Mouse (Mus musculus) CD8-positive naive resting alpha-beta T cell, adult 2 months (primary cell): ENCODE results near the gene Slc47a2.

Experiments
- DNase-seq, 2 experiments: peaks; one replicate each; pipeline ENCODE4 v3.0.0; 2022; ENCODE audit warnings: low read depth in 2 of 2, low spot score in 2 of 2

Slc47a2 gene

DNA sequence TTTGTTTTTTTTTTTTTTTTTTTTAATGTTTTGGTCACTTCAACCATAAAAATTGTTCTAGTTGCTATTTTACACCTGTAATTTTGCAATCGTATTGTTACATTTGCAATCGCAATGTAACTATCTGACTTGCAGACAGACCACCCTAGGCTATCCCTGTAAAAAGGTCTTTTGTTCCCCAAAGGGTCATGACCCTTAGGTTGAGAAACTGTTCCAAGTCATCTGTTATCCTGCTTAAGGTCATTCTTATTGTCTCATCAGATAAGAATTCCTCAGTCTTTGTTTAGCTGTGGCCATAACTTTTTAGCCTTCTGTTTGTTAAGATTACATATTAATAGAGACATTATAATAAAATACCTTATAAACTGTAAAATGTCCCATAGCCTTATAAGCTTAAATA, 49.4 kb downstream of the Slc47a2 start:
- no peak for DNase-seq

DNA sequence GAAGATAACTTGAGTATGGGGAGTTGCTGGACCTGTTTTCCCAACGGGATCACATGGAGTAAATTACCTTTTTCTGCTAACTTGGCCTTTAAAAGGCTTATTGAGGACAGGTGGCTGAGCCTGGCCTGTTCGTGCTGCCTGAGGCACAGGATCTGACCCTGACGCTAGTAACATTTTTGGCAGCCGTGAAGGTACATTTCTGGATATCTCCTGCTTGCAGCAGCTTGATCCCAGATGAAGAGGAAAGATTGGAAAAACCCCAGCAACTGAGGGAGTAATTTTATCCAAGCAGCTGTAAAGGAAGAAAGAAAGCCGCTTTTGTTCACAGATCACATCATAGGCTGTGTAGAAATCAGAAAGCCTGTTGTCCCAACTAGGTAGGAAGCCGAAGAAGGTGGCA, 58.3 kb downstream of the Slc47a2 start:
- no peak for DNase-seq

DNA sequence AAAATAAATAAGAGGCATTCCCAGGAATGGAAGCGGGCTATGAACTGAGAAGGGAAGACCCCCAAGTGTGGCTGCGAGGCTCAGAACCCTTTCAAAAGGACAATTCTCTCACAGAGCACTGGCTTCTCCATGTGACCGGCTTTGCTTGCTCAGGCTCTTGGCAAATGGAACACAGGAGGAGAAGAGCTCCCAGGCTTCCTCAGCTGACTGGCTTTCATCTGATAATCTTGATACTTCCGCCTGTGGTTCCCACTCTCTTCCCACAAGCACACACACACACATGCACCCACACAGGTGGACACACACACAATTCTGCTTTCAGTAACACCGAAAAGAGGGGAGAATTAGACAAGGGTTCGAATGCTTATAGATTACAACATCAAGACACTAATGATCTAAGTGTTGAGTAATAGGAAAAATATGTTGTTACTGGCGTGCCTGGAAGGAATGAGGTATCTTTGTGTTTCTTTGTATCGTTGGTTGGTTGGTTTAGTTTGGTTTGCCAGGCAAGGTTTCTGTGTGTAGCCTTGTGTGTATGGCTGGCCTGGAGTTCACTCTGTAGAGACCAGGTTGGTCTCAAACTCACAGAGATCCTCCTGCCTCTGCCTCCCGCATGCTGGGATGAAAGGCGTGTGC, 59.1 kb downstream of the Slc47a2 start:
- no peak for DNase-seq

DNA sequence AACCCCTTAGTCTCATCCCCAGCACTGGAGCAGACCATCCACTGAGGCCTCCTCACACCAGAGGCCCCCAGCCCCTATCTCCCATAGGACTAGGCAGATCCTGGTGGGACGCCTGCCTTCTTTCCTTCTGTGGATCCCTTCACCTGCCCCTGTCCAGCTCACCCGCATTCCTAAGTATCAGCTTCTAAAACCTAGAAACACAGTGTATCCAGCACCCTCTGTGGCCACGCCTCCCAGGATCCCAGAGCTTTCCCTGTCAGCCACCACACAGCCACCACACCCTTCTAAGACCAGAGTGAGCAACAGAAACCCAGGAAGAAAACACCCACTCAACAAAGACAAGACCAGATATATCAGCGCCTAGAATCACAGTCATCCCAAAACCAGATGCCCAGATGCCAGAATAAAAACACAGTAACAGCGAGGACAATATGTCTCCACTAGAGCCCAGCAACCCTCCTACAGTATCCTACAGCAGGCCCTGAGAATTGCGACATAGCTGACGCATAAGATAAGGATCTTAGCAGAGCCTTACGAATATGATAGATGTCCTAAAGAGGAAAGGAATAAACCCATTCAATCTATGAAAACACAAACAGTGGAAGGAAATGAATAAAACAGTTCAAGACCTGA, 64.1 kb downstream of the Slc47a2 start:
- DNase-seq, result no peak

DNA sequence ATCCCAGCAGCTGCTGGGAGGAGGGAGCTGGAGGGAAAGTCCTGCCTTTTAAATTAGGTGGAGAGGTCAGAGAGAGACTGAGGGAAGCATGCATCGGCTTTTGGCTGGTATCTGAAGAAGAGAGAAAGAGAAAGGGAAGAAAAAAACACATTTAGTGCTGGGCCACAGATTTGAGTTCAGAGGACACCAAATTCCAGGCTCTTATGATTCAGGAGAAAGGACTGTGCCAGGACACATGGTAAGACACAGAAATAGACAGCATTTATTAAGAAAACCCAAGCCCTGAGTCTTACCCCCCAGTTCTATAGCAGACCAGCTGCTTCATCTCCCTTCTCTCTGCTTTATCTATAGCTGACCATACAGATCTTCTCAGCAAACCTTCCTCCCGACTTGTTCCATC, 64.7 kb downstream of the Slc47a2 start:
- DNase-seq, result no peak

DNA sequence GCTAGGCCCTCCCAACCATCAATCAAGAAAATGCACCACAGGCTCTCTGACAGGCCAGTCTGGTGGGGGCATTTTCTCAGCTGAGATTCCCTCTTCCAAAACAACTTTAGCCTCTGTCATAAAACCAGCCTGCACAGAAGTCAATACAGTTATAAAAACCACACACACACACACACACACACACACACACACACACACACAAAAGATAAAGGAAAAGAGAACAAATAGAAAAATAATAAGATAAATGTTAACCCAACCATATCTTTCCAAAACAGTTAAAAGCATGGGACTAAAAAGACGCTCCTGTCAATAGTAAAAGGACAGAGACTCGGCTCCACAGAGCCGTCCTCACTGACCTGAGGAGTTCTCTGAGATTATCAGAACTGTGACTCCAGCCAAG, 66.2 kb downstream of the Slc47a2 start:
- DNase-seq, result no peak

DNA sequence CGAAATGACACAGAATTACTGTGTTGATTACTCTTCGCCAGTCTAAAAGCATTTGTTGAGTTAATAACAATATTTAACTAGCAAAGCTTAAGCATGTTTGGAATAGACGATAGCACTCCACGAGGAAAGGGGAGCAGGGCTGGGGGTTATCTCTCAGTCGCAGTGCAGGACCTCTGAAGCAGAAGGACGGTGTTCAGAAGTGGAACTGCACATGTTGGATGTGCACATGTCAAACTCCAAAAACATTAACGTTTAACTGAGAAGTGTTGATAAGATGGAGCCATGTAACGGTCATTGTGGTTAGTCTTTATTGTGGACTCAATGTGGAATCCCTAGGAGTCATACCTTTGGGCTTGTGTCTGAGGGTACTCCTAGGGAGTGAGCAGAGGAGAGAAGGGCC, 67.6 kb downstream of the Slc47a2 start:
- DNase-seq, result no peak

DNA sequence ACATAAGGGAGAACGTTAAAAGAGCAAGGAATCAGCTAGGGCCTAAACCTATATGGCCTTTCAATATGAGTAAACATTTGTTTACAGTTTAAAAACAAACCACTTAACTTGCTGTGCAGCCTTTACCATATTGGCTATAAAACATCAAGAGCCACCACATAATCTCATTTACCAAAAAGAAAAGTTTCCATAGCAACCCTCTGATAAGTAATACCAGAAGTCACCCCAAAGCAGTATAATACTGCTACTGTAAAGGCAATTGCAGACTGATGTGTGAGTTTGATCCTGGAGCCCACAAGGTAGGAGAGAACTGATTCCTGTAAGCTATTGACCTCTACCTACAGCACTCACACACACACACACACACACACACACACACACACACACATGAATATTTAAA, 68.2 kb downstream of the Slc47a2 start:
- DNase-seq, result no peak

DNA sequence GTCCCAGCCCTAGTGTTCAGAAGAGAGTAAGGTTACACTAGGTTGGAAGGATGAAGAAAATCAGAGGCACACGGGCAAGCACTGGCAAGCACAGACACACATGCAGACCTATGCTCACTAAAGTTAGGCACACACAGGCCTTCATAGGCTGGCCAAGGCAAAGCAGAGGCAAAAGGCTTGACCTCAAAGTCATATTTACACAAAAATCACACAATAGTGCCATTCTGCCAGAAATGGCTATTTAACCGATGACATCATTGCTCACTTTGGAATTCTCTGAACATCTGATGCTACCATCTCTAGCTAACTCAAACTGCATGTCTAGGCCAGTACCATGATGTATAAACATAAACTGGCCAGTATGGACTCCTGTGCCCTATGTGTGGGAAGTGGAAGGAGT, 68.7 kb downstream of the Slc47a2 start:
- DNase-seq, result no peak

DNA sequence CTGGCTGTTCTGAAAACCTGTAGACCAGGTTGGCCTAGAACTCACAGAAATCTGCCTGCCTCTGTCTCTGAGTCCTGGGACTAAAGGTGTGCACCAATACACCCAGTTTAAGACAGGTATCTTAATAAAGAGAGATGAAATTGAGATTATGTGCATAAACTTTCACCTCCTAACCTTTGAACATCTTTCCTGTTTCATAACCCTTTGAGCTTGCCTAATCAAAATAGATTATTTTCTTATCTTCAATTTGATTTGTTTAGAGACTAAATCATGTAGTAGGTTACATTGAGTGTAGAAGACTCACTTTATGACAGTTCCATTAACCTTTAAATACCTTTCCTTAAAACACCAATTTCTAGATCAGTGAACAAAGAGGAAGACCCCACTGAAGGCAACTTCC, 71.0 kb downstream of the Slc47a2 start:
- DNase-seq, result no peak

DNA sequence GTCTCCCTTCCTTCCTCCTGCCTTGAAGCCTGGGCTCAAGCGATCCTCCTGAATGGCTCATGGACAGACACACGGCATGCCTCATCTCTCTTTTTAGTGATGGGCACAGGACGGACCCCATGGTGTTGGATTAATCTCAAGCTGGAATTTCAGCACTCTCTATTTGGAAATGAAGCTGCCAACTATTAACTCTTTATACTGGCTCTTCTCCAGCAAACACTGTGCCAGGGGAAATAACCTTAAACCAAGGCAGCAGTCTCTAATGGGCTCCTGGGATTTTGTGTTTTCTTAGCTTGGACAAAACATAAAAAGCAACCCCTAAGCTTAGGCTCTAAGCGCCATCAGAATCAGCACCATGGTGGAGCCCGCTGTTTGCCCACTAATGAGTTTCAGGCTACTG, 72.3 kb downstream of the Slc47a2 start:
- DNase-seq, result no peak

DNA sequence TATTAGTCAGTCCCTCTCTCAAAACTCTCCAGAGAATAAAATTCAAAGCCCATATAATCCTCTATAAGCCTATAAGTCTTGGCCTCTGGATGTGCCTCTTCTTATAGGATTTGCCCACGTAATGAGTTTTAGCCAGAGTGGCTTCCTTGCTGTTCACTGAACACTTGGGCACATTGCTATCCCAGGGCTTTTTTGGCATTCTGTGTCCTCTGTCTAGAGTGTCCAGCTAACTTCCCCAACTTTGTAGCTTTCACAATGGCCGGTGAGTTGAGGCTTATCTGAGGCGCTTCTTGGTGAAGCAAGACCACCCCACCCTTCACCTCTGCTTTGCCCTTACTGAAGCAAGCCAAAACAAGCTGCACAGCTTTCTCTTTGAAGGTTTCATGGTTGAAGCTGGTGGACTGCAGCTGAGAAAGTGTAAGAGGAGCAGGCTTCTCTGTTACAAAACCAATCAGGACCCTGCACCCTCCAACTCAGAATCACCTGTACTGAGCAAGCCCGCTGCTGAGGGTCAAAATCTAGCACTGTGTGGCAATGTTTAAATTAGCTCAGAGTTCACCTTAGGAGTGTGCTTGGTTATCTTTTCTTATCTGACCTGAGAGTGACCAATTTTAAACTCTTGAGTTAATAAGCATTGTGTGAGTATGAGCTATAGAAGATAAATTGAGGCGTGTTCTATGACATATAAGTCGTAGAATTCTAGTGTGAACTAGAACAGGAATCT, 73.9 kb downstream of the Slc47a2 start:
- DNase-seq, result no peak

DNA sequence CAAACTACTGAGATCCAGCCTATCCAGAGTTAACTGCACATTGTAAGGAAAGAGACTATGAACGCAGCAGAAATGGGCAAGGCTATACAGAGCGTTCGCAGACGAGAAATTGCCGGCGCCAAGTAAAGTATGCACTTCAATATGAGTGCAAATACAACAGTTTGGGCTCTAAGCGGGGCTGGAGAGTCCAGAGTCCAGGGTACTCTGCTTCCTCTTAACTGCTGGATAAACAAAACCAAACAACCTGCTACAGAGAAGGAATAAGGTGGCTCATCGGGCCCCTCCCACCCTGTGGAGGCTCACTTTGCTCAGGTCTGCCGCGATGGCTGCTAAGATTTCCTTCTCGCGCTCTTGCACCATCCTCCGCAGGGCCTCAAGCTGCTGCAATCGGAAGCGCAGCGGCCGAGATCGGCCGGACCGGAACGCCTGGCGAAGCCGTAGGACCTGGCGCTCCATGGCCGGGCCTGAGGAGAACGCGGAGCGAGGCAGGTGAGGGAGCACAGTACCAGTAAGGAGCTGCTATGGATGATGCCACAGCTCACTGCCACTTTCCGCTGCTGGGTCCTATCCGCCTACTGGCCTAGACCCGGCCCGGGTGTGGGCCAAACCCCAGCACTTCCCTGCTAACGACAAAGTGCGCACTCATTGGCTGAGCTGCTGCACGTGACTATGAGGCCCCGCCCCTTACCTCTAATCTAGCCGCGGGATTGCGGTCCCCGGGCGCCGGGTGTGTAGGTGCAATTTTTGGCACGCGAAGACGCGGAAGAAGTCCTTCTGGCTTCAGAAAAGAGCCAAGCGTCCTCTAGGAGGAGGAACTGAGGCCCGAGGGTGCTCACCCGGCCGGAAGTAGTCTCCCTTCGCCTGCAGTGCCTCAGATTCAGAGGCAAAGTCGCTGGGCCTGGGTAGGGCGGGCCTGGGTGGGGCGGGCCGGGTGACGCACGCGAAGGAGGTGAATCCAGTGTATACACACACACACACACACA, 75.8 kb downstream of the Slc47a2 start, which contains the start of gene Aldh3a2:
TSS of gene Aldh3a2 (minus strand) at position 914 of the 983 bp plus-strand sequence.
- peak; percentile 92 to 94 for DNase-seq

DNA sequence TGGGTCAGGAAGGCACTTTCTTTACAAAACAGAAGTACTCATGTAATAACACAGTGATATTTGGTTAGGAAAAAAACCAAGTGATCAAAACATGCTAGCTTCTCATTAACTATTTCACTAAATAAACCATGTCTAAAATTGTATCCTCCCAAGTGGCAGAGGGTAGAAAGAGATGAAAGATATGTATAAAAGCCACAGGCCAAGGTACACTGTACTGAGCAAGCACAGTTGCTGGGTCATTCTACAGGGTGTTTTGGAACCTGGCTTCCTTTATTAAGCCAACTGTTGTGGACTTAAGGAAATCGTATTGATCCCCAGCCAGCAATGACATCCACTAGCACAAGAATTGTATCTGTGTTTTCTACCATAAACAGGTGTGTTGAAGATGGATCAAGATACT, 78.8 kb downstream of the Slc47a2 start:
- DNase-seq, result no peak

DNA sequence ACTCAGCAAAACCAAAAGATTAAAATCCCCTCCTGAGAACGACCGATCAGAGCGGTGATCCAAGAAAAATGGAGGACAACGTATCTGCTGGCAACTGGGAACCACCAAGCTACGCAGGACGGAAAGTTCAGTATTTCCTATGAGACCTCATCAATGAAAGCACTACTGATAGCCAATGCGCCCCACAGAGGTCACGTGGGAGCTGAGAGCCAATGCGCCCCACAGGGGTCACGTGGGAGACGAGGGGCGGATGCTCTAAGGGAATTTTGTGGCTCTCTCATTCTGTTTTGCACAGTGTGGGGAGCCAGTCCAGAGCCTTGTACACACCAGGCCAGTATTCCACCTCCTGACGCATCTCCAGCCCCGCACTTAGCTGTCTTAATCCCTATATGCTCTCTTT, 80.1 kb downstream of the Slc47a2 start:
- DNase-seq, result no peak

DNA sequence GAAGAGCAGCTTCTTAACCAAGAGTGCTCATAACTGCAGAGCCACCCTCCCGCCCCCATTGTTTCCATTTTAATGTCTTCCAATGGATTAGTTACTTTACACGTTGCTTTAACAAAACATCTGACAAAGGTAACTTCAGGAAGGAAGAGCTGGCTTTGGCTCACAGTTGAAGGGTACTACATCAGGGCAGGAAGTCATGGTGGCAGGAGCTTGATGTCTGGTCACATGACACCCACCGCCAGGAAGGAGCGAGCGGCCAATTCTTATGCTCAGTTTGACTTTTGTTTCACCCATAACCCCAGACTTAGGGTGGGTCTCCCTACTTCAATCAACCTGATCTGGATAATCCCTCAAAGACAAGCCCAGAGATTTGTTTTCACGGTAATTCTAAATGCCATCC, 83.6 kb downstream of the Slc47a2 start:
- DNase-seq, result no peak

DNA sequence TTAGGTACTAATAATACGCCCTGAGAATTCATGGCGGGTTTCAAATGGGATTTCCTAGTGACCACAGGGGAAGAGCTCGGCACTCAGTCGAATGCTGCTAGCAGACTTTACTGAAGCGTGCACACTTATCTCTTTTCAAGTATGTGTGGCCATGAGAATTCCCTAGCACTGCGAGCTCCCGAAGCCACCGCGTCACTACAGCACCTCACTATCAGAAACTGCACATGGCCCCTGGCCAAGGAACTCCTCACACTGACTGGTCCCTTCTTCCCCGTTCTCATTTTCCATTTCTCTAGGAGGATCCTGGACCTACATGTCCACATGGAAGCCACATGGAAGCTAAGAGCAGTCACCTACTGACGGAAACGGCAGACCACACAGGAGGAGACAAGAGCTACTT, 89.9 kb downstream of the Slc47a2 start:
- DNase-seq, result no peak

DNA sequence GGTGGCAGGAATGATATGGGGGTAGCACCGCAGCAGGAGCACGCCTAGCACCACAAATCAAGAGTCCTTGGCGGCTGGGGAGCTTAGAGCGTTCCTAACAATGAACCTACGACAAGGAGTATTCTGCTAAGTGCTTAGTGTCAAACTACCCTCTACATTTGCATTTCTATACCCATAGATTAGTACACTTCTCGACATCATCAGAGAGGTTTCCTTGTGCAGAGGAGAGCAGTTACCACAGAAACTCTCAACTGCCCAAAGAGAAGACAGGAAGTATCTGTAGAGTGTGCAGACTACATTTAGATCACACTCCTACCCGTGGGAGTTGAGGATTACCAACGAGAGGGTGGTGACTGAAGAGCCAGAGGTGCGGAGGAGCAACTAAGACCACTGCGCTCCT, 90.9 kb downstream of the Slc47a2 start:
- no peak for DNase-seq
